Mouse (Mus musculus) MEL (cell line): Measurements from ENCODE around the gene Prorsd1. TPM values are rescaled to one million over a fixed set of nuclear protein-coding genes. Genes with fewer than 3 reads are reported as not detected.

ENCODE experiments used
- DNase-seq: peaks from one replicate; pipeline ENCODE4 v3.0.0; 2011; ENCODE audit warnings: low read depth, low spot score
- H3K27ac ChIP-seq: 2 replicates; pipeline ENCODE4 v1.5.1; 2012; ENCODE audit warnings: low read depth, mild to moderate bottlenecking, control low read depth, low read length, moderate library complexity; ENCODE audit not compliant: control insufficient read depth
- H3K27me3 ChIP-seq, 2 experiments: fragments of 150-350 bp in 1 of 2; sonication (generic) in 1 of 2; 2 replicates each; pipeline ENCODE4 v1.6.1; 2012; ENCODE audit warnings: low read length in 2 of 2, mild to moderate bottlenecking in 2 of 2, improper control_type of control experiment in 1 of 2, moderate library complexity in 1 of 2; ENCODE audit not compliant: insufficient read depth in 2 of 2, control insufficient read depth in 1 of 2
- H3K36me3 ChIP-seq, 2 experiments: 2 replicates each; pipeline ENCODE4 v1.6.1; 2012 to 2014; ENCODE audit warnings: low read length in 2 of 2, improper control_type of control experiment in 1 of 2, inconsistent platforms in 1 of 2, mild to moderate bottlenecking in 1 of 2; ENCODE audit not compliant: insufficient read depth in 2 of 2, control insufficient read depth in 1 of 2
- H3K4me1 ChIP-seq, 2 experiments: fragments of 150-350 bp in 1 of 2; sonication (generic) in 1 of 2; 2 replicates each; pipeline ENCODE4 v1.6.1; 2012; ENCODE audit warnings: low read length in 2 of 2, improper control_type of control experiment in 1 of 2, mild to moderate bottlenecking in 1 of 2; ENCODE audit not compliant: insufficient read depth in 2 of 2, control insufficient read depth in 1 of 2
- H3K4me3 ChIP-seq, 2 experiments: fragments of 150-350 bp in 1 of 2; sonication (generic) in 1 of 2; 2 replicates each; pipeline ENCODE4 v1.5.1; 2012; ENCODE audit warnings: low read depth in 2 of 2, low read length in 2 of 2, mild to moderate bottlenecking in 2 of 2, moderate library complexity in 2 of 2, control low read depth in 1 of 2, improper control_type of control experiment in 1 of 2; ENCODE audit not compliant: control insufficient read depth in 1 of 2, insufficient read depth in 1 of 2
- H3K79me2 ChIP-seq: 2 replicates; pipeline ENCODE4 v1.6.1; 2012; ENCODE audit warnings: mild to moderate bottlenecking, low read length, moderate library complexity; ENCODE audit not compliant: control insufficient read depth, poor library complexity, insufficient read depth
- H3K9ac ChIP-seq: 2 replicates; pipeline ENCODE4 v1.6.1; 2012; ENCODE audit warnings: low read depth, mild to moderate bottlenecking, control low read depth, low read length, moderate library complexity; ENCODE audit not compliant: control insufficient read depth, poor library complexity, severe bottlenecking
- H3K9me3 ChIP-seq: fragments of 150-350 bp; sonication (generic); replicated peaks from 2 replicates; pipeline ENCODE4 v1.6.1; 2012; ENCODE audit warnings: mild to moderate bottlenecking, low read length, improper control_type of control experiment, moderate library complexity; ENCODE audit not compliant: insufficient read depth
- E2F4 ChIP-seq: IDR thresholded peaks from 2 replicates; pipeline ENCODE4 v1.6.1; 2011; ENCODE audit warnings: low read depth, low read length, improper control_type of control experiment, borderline replicate concordance
- ELF1 ChIP-seq: IDR thresholded peaks from 2 replicates; pipeline ENCODE4 v1.6.1; 2014; ENCODE audit warnings: low read depth, mild to moderate bottlenecking, inconsistent platforms, low read length, improper control_type of control experiment, moderate library complexity
- EP300 ChIP-seq, 2 experiments: IDR thresholded peaks; 2 replicates each; pipeline ENCODE4 v1.6.1; 2011; ENCODE audit warnings: improper control_type of control experiment in 2 of 2, low read length in 2 of 2, low read depth in 1 of 2, mild to moderate bottlenecking in 1 of 2
- JUND ChIP-seq: IDR thresholded peaks from 2 replicates; pipeline ENCODE4 v1.6.1; 2011; ENCODE audit warnings: low read depth, mild to moderate bottlenecking, improper control_type of control experiment, low read length
- MXI1 ChIP-seq: IDR thresholded peaks from 2 replicates; pipeline ENCODE4 v1.6.1; 2011; ENCODE audit warnings: mild to moderate bottlenecking, low read depth, low read length, improper control_type of control experiment
- NELFE ChIP-seq: IDR thresholded peaks from 2 replicates; pipeline ENCODE4 v1.6.1; 2011; ENCODE audit warnings: low read depth, low read length, improper control_type of control experiment
- RCOR1 ChIP-seq: IDR thresholded peaks from 2 replicates; pipeline ENCODE4 v1.6.1; 2012; ENCODE audit warnings: low read depth, mild to moderate bottlenecking, inconsistent platforms, low read length, improper control_type of control experiment
- TBP ChIP-seq: IDR thresholded peaks from 2 replicates; pipeline ENCODE4 v1.8.0; 2011; ENCODE audit warnings: low read depth, low read length, improper control_type of control experiment
- USF2 ChIP-seq, 2 experiments: IDR thresholded peaks; 2 replicates each; pipeline ENCODE4 v1.6.1; 2011 to 2012; ENCODE audit warnings: improper control_type of control experiment in 2 of 2, low read length in 2 of 2, borderline replicate concordance in 1 of 2, inconsistent platforms in 1 of 2, low read depth in 1 of 2, mild to moderate bottlenecking in 1 of 2; ENCODE audit not compliant: insufficient read depth in 1 of 2
- polyA plus RNA-seq, 2 experiments: library from polyadenylated mRNA; stranded (reverse) in 1 of 2; unstranded in 1 of 2; fragments of >175 nt in 1 of 2; fragments of >200 nt in 1 of 2; gene quantifications; 2 replicates each; pipeline versions ENCODE4 v1.2.1 to v1.2.4; 2012; ENCODE audit warnings: low replicate concordance in 2 of 2, low read depth in 1 of 2; ENCODE audit not compliant: insufficient read length in 2 of 2, insufficient read depth in 1 of 2, missing spikeins in 1 of 2
- total RNA-seq: library from RNA; depleted of rRNA; stranded (reverse); fragments of 300-350 nt; gene quantifications from 2 replicates; pipeline ENCODE4 v1.2.3, GENCODE M21; 2012; rRNA removed

Prorsd1 gene
- total and polyA plus RNA-seq, 3 experiments, result 46.9 to 48.7 TPM; not detected in 1

GRCm38 (mm10) chr11:29474676-29475075 lies 40.2 kb downstream of the Prorsd1 start:
- Histone ChIP-seq H3K79me2 (no peaks in the 10 kb centered on the region), H3K4me1 (no peaks in the 10 kb centered on the region), H3K27me3 (no peaks in the 10 kb centered on the region), H3K9ac (no peak overlapping the region), H3K9me3 (no peaks in the 10 kb centered on the region), H3K27ac (no peak overlapping the region), H3K4me3 (no peak overlapping the region), H3K36me3 (0 out of 4 replicates have a peak, but pooled peaks cover 0 to 1% of the 10 kb centered on the region in 2 experiments)
- TF ChIP-seq ELF1, result no peak
- TF ChIP-seq NELFE, result no peak
- no peak for TF ChIP-seq USF2 (IDR thresholded peaks at IDR 0.05; ENCODE audit: borderline replicate concordance in 1 of 2, insufficient read depth in 1 of 2, low read depth in 1 of 2, low read length in 2 of 2)
- no peak for TF ChIP-seq MXI1
- no peak for TF ChIP-seq EP300 (IDR thresholded peaks at IDR 0.05; ENCODE audit: low read depth in 1 of 2, low read length in 2 of 2)
- no peak for TF ChIP-seq TBP
- TF ChIP-seq JUND, result no peak
- TF ChIP-seq RCOR1, result no peak
- no peak for TF ChIP-seq E2F4
- DNase-seq, result no peak

Other genes starting within 250 kb of the Prorsd1 start
- 4.0 and 4.4 TPM in 2 replicates for gene Ccdc88a, start 141.4 kb downstream of the Prorsd1 start, total RNA-seq
- gene Ccdc88a, start 141.4 kb downstream of the Prorsd1 start, polyA plus RNA-seq, result 100 to 1,000 TPM in 1 of 2 experiments, 1 to 10 TPM in 1; 5.9 to 225 TPM
- 32.7 and 38.2 TPM in 2 replicates for gene Mtif2, start 11.4 kb upstream of the Prorsd1 start, total RNA-seq
- 100 to 1,000 TPM in 1 of 2 experiments, 10 to 100 TPM in 1; 22.5 to 161 TPM for gene Mtif2, start 11.4 kb upstream of the Prorsd1 start, polyA plus RNA-seq
- 0.26 and 0.62 TPM in 2 replicates for gene Clhc1, start 32.9 kb upstream of the Prorsd1 start, total RNA-seq
- gene Clhc1, start 32.9 kb upstream of the Prorsd1 start, polyA plus RNA-seq, result under 1 TPM in 1 of 2 experiments, not detected in 1; 0.08 TPM
- gene Rps27a, start 33.1 kb upstream of the Prorsd1 start, total RNA-seq, result 1,978 and 2,403 TPM in 2 replicates
- gene Rps27a, start 33.1 kb upstream of the Prorsd1 start, polyA plus RNA-seq, result 1,000 to 10,000 TPM in 1 of 2 experiments, 100 to 1,000 TPM in 1; 560 to 1,339 TPM
- gene Rtn4, start 177.9 kb upstream of the Prorsd1 start, total RNA-seq, result 46.5 and 53.1 TPM in 2 replicates
- gene Rtn4, start 177.9 kb upstream of the Prorsd1 start, polyA plus RNA-seq, result 100 to 1,000 TPM in 1 of 2 experiments, 10 to 100 TPM in 1; 57.8 to 202 TPM